Mouse (Mus musculus): ENCODE data around the gene Npl.

DNA sequence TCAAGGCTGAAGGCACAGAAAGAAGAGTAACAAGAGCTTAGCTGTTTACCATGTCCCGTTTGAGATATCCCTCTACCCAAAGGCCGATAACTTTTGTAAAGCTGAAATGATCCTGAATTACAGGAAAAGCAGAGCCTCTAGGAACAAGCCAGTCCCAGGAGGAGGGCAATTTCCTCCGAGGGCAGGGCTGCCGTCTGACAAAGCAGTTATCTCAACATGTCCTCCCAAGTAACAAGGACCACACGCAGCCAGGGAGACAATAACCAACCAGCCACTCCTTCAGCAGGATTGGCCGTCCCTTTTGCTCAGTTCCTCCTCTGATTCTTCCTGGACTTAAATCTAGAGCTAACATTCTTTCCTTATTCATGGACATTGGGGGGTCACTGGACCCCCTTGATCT lies 55.9 kb downstream of the Npl start:
- TF ChIP-seq CTCF (IDR thresholded peaks at IDR 0.05; ENCODE audit: borderline replicate concordance, insufficient read depth, low read length) (no peak), POLR2A (IDR thresholded peaks at IDR 0.05; ENCODE audit: low read depth, low read length) (no peak)
